Mouse (Mus musculus) neural tube, embryonic 12.5 days (tissue): ENCODE results near the gene Pcna. TPM values are rescaled to one million over a fixed set of nuclear protein-coding genes. Genes with fewer than 3 reads are reported as not detected.
A peak's percentile ranks its signal among the peaks of the same experiment; 100 is the strongest.
"Not testable (repeated sequence)": the region's sequence is repeated elsewhere in the genome, so short reads cannot be mapped to it uniquely, and the experiment has no call there.

Experiments used
- ATAC-seq: fragments of 200-750 bp; cut with Nextera tagmentation; 2 replicates; pipeline ENCODE4 v1.8.0; 2017; ENCODE audit warnings: low read depth, mild to moderate bottlenecking, moderate TSS enrichment, moderate library complexity; ENCODE audit not compliant: low FRiP score
- H3K27ac ChIP-seq: fragments of 300-500 bp; sonication (generic); 2 replicates; pipeline ENCODE4 v1.5.1; 2016
- H3K27me3 ChIP-seq: fragments of 300-500 bp; sonication (generic); replicated peaks from 2 replicates; pipeline ENCODE4 v1.6.1; 2016; ENCODE audit warnings: mild to moderate bottlenecking
- H3K36me3 ChIP-seq: fragments of 300-500 bp; sonication (generic); 2 replicates; pipeline ENCODE4 v1.6.1; 2016; ENCODE audit warnings: mild to moderate bottlenecking
- H3K4me1 ChIP-seq: fragments of 300-500 bp; sonication (generic); 2 replicates; pipeline ENCODE4 v1.6.1; 2016
- H3K4me2 ChIP-seq: fragments of 300-500 bp; sonication (generic); replicated peaks from 2 replicates; pipeline ENCODE4 v1.6.1; 2016; ENCODE audit warnings: mild to moderate bottlenecking
- H3K4me3 ChIP-seq: fragments of 300-500 bp; sonication (generic); 2 replicates; pipeline ENCODE4 v1.5.1; 2016
- H3K9ac ChIP-seq: fragments of 300-500 bp; sonication (generic); 2 replicates; pipeline ENCODE4 v1.6.1; 2016; ENCODE audit warnings: mild to moderate bottlenecking
- H3K9me3 ChIP-seq: fragments of 300-500 bp; sonication (generic); 2 replicates; pipeline ENCODE4 v1.6.1; 2016; ENCODE audit warnings: mild to moderate bottlenecking
- WGBS: fragments of 180-500 bp; shearing (Covaris S2); methylation state at CpG from one replicate; pipeline ENCODE4 v1.1.7; 2016; 5-methylcytosine and 5-hydroxymethylcytosine counted together
- polyA plus RNA-seq: library from polyadenylated mRNA; unstranded; fragments of >200 nt; fragmentation: Nextera tagmentation; extraction: Ambion mirVana; gene quantifications from 2 replicates; pipeline ENCODE4 v1.2.1, GENCODE M21; 2016

The Pcna gene
- polyA plus RNA-seq = 189 and 190 TPM in 2 replicates

DNA sequence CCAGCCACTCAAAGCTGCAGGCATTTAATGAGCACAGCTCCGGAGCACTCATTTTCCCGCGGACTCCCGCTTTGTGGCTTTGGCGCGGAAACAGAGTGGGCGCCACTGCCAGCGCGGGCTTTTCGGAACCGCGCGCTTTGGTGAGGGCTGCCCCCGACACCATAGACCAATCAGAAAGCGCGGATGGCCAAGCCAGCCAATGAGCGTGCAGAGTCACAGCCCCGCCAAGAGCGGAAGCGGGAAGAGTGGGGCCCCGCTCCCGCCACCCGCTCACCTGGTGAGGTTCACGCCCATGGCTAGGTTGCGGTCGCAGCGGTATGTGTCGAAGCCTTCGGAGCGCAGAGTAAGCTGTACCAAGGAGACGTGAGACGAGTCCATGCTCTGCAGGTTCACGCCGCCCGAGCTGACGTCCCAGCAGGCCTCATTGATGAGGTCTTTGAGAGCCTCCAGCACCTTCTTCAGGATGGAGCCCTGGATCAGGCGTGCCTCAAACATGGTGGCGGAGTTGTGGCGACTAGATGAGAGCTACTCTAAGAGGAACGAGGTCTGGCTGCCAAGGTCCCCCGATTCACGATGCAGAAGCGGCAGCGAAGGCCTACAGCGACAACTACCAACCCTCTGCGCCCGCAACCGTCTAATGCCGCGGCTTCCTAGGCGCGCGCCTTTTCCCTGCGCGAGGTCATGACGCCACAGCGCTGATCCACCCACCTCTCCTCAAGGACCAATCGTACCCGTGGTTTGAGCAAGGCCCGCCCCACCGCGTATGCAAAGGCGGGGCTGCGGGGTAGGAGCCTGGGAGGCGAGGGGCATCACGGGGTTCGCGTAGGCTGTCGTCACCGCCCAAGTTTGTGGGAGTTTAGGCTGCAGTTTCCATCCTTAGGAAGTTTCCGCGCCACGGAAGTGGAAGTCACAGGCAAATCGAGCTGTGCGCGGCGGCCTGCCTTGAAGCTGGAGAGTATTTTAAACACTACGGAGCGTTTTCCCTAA, at the start of gene Pcna:
TSS of gene Pcna (minus strand) at position 773 of the 987 bp plus-strand sequence.
- Histone ChIP-seq H3K36me3 (peaks cover 13% of the 10 kb centered on the region), H3K4me3 (peak within 1 kb of the TSS; percentile 53), H3K4me1 (peaks cover 22% of the 10 kb centered on the region), H3K27me3 (no peaks in the 10 kb centered on the region), H3K9ac (peak within 1 kb of the TSS; percentile 52), H3K4me2 (peak within 1 kb of the TSS; percentile 71), H3K9me3 (no peaks in the 10 kb centered on the region), H3K27ac (peak within 1 kb of the TSS; percentile 42; the same call in 1 of the 2 replicates)
- under 1% methylated on average over 79 of the region's 79 CpGs for WGBS
- ATAC-seq = peak; percentile 100

DNA sequence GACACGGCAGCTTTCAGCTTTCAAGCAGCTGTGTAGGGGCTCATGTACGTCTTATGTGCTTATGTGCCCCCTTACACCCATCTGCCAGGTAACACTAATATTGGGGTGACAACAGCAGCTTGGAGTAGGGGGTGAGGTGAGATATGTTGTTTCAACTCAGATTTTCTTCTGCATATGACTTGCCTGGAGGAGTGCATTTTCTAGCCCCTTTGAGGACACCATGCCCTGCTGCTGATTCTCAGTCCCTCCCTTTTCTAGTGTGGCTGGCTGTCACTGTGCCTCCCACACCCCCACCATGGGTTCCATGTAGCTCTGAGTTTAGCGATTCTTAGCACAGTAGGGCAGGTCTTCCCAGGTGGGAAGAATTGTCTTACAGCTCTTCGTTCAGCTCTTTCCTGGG, 48.3 kb upstream of the Pcna start:
- H3K4me1 ChIP-seq = no peaks in the 10 kb centered on the region
- no peaks in the 10 kb centered on the region for H3K27me3 ChIP-seq
- no peak overlapping the region for H3K9ac ChIP-seq
- H3K27ac ChIP-seq = no peak overlapping the region
- no peak for ATAC-seq
- H3K4me3 ChIP-seq = no peak overlapping the region
- no peak overlapping the region for H3K4me2 ChIP-seq
- H3K9me3 ChIP-seq = no peaks in the 10 kb centered on the region
- WGBS = 94% methylated on average over 4 of the region's 4 CpGs
- peaks cover 70% of the 10 kb centered on the region for H3K36me3 ChIP-seq

DNA sequence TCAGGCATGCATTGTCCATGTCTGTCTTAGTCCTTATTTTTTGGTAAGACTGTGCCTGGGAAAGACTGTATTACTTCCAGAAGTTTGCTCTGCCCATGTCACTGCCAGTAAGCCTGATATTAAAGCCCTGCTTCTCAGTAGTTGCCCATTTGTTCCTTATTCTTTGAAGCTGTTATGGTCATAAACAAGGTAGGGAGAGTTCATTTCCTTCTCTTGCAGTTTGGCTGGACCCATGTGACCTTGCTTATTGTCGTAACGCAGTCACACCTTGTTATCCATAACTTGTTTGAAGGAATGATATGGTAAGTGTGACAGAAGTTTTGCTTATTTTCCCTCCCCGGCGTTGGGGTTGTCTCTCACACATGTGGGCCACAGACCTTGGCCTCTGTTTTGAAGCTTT, 45.1 kb upstream of the Pcna start:
- 94% methylated on average over 4 of the region's 4 CpGs for WGBS

GRCm38 (mm10) chr2:132293694-132294450, 40.8 kb upstream of the Pcna start:
- H3K36me3 ChIP-seq = peaks cover 42% of the 10 kb centered on the region
- H3K9me3 ChIP-seq = no peaks in the 10 kb centered on the region
- WGBS = 91% methylated on average over 10 of the region's 10 CpGs
- H3K4me2 ChIP-seq = no peak overlapping the region
- H3K4me1 ChIP-seq = peaks cover 17% of the 10 kb centered on the region
- no peak for ATAC-seq
- no peaks in the 10 kb centered on the region for H3K27me3 ChIP-seq
- no peak overlapping the region for H3K4me3 ChIP-seq
- H3K9ac ChIP-seq = no peak overlapping the region
- no peak overlapping the region for H3K27ac ChIP-seq

More for the DNA sequence above, 45.1 kb upstream of the Pcna start:
- Histone ChIP-seq H3K27me3 (no peaks in the 10 kb centered on the region), H3K4me3 (no peak overlapping the region), H3K9ac (no peak overlapping the region), H3K9me3 (no peaks in the 10 kb centered on the region), H3K4me2 (no peak overlapping the region), H3K4me1 (no peaks in the 10 kb centered on the region), H3K36me3 (peaks cover 72% of the 10 kb centered on the region), H3K27ac (no peak overlapping the region)
- ATAC-seq = no peak

DNA sequence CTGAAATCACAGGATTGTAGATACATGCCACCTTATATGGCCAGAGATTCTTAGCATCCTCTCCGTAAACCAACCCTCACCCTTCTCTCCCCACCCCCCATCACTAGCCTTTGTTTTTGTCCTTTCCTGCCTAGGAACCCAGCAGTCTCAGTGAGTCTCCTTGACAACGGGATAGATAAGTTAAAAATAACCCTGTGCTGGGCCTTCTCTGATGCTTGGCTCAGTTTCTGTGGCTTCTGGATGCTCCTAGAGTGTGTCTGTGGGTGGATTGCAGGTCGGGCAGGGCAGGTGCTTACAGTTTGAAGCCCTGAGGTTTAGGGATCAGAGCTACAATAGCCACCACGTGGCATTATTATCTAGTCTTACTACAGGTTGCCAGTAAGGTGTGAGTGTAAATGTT, 39.0 kb upstream of the Pcna start:
- H3K9me3 ChIP-seq = no peaks in the 10 kb centered on the region
- H3K27me3 ChIP-seq = no peaks in the 10 kb centered on the region
- no peak overlapping the region for H3K27ac ChIP-seq
- H3K4me3 ChIP-seq = no peak overlapping the region
- H3K4me1 ChIP-seq = peaks cover 17% of the 10 kb centered on the region
- 34% methylated on average over 4 of the region's 4 CpGs for WGBS
- H3K9ac ChIP-seq = no peak overlapping the region
- ATAC-seq = peak; percentile 36; the same call in 1 of the 2 replicates
- H3K4me2 ChIP-seq = no peak overlapping the region
- H3K36me3 ChIP-seq = peaks cover 26% of the 10 kb centered on the region

- 72% methylated on average over 3 of the region's 3 CpGs for WGBS
- no peak overlapping the region for H3K27ac ChIP-seq
- H3K4me2 ChIP-seq = no peak overlapping the region
- no peak overlapping the region for H3K9ac ChIP-seq
- ATAC-seq = no peak
- no peaks in the 10 kb centered on the region for H3K9me3 ChIP-seq
- peaks cover 26% of the 10 kb centered on the region for H3K36me3 ChIP-seq
- H3K4me1 ChIP-seq = peaks cover 17% of the 10 kb centered on the region
- H3K27me3 ChIP-seq = no peaks in the 10 kb centered on the region
- no peak overlapping the region for H3K4me3 ChIP-seq
Measured at GRCm38 (mm10) chr2:132291265-132291664, 38.2 kb upstream of the Pcna start.

DNA sequence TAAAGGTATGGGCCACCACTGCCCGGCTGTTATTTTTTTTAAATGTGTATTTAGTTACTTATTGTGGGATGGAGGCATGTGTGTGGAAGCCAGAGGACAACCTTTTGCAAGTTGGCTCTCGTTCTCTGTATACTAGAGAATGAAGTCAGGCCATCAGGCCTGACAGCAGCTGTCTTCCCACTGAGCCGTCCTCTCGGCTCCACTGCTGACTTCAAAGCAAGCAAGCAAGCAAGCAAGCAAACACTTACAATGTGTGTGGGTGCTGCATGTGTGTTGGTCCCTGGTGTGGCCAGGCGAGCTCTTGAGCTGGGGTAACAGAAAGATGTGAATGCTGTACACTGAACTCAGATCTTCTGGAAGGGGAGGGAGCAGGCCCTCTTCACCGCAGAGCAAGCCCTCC, 37.7 kb upstream of the Pcna start:
- no peaks in the 10 kb centered on the region for H3K9me3 ChIP-seq
- peaks cover 23% of the 10 kb centered on the region for H3K36me3 ChIP-seq
- no peak overlapping the region for H3K4me3 ChIP-seq
- H3K27ac ChIP-seq = no peak overlapping the region
- H3K9ac ChIP-seq = no peak overlapping the region
- ATAC-seq = no peak
- WGBS = 79% methylated on average over 6 of the region's 6 CpGs
- H3K27me3 ChIP-seq = no peaks in the 10 kb centered on the region
- H3K4me1 ChIP-seq = peaks cover 17% of the 10 kb centered on the region
- no peak overlapping the region for H3K4me2 ChIP-seq

DNA sequence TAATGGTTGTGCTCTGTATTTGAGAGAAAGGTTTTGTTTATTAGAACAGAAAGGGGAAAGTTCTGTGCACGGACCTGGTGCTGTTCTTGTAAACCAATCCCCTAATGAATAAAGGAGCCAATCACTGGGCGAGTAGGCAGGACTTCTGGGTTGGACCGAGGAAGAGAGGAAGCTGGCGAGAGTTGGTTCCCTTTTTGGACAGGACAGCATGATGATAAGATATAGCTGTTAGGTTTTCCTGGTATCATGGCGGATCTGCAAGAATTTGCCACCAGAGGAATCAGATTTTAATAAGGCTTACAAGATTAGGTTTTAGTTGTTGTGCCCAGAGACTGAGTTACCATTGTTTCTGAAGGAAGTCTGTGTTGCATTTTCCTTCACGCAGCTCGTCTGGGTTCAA, 36.1 kb upstream of the Pcna start:
- Histone ChIP-seq H3K36me3 (peaks cover 11% of the 10 kb centered on the region), H3K4me1 (peaks cover 17% of the 10 kb centered on the region)
- H3K4me2 ChIP-seq, H3K9ac ChIP-seq, H3K27ac ChIP-seq, H3K27me3 ChIP-seq, H3K4me3 ChIP-seq, ATAC-seq, H3K9me3 ChIP-seq: not testable (repeated sequence)
- 85% methylated on average over 5 of the region's 7 CpGs for WGBS

DNA sequence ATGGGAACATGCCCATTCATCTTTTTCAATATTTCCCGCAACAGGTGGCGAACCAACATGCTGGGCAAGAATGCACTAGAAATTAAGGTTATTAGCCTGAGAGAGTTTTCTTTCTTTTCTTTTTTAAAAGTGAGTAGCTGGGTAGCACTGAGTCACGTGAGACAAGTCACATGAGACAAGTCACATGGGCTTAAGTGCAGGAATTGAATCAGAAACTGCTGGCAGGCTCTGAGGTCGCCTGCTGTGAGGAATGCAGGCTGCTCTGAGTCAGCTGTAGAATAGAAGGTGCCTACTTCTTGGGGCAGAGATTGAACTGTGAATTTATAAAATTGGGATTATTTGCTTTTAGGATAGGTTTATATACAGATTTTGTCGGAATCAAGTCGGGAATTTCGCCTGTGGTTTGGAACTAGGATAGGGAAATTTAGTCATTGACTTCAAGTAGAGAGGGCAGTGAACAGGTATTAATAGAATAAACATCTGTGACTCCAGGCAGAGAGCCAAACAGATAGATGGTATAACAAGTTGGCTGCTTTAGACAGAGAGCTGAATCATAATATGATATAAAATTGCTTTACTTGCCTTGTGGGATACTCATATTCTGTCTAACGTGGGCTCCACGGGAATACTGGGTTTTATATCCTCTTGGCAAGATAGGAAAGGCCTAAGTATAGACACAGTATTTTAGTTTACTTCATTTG, 33.4 kb upstream of the Pcna start:
- Histone ChIP-seq H3K4me2 (no peak overlapping the region), H3K36me3 (peaks cover 3% of the 10 kb centered on the region; the same call in 1 of the 2 replicates), H3K4me3 (no peak overlapping the region), H3K27me3 (no peaks in the 10 kb centered on the region), H3K9ac (no peak overlapping the region), H3K27ac (no peak overlapping the region), H3K4me1 (peaks cover 33% of the 10 kb centered on the region), H3K9me3 (no peaks in the 10 kb centered on the region)
- 91% methylated on average over 9 of the region's 9 CpGs for whole genome bisulfite sequencing
- ATAC-seq = no peak

- not testable (repeated sequence) for H3K27me3 ChIP-seq, H3K36me3 ChIP-seq, H3K9me3 ChIP-seq, H3K27ac ChIP-seq, H3K4me2 ChIP-seq, H3K9ac ChIP-seq, ATAC-seq, H3K4me3 ChIP-seq
- H3K4me1 ChIP-seq = peaks cover 28% of the 10 kb centered on the region
- 94% methylated on average over 5 of the region's 5 CpGs for WGBS
Measured at GRCm38 (mm10) chr2:132285722-132286121, 32.6 kb upstream of the Pcna start.

DNA sequence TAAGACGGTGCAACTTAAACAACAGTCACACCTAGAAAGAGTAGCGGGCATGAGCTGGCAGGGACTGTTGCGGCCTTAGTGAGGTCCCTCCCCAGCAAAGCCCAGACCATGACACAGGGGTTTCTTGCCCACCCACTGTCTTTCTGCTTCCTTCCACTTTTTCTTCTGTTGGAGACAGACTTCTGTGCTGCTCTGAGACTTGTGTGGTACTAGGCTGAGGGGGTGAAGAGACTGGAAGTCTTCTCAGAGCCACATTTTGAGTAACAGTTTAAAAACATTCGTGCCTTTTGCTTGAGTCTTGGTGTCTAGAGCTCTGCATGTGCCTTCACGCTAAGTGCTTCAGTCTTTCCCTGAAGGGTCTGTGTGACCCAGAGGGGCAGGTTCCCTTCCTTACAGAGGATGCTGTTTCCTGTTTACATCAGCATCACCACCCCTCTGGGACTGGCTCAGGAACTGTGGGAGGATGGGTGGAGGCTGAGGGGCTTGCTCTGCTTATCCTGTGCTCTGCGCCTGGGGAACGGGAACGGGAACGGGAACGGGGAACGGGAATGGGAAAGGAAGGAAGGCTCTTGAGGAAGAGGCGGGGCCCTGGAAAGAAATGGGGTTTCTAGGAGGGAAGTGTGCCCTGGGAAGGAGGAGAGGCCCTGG, 31.5 kb upstream of the Pcna start:
- no peak for ATAC-seq
- no peak overlapping the region for H3K9ac ChIP-seq
- H3K36me3 ChIP-seq = peaks cover 6% of the 10 kb centered on the region; the same call in 1 of the 2 replicates
- 85% methylated on average over 12 of the region's 12 CpGs for WGBS
- H3K4me3 ChIP-seq = no peak overlapping the region
- H3K4me2 ChIP-seq = no peak overlapping the region
- H3K4me1 ChIP-seq = peaks cover 28% of the 10 kb centered on the region
- H3K27ac ChIP-seq = no peak overlapping the region
- no peaks in the 10 kb centered on the region for H3K27me3 ChIP-seq
- H3K9me3 ChIP-seq = no peaks in the 10 kb centered on the region
